Mouse (Mus musculus) cortical plate, adult 2 months (tissue): Measurements from ENCODE around the gene Gmcl1. TPM values are rescaled to one million over a fixed set of nuclear protein-coding genes. Genes with fewer than 3 reads are reported as not detected.
A peak's percentile ranks its signal among the peaks of the same experiment; 100 is the strongest.

Source experiments
- H3K27ac ChIP-seq: fragments of 200-500 bp; 2 replicates; pipeline ENCODE4 v1.5.1; 2012; ENCODE audit warnings: low read length, control low read depth, inconsistent platforms; ENCODE audit not compliant: insufficient read depth
- H3K4me1 ChIP-seq: fragments of 200-500 bp; 2 replicates; pipeline ENCODE4 v1.6.1; 2011; ENCODE audit warnings: low read length; ENCODE audit not compliant: control insufficient read depth, insufficient read depth
- H3K4me3 ChIP-seq: fragments of 200-500 bp; 2 replicates; pipeline ENCODE4 v1.5.1; 2011; ENCODE audit warnings: mild to moderate bottlenecking, low read length, control low read depth; ENCODE audit not compliant: insufficient read depth
- CTCF ChIP-seq: fragments of 200-500 bp; IDR thresholded peaks from 2 replicates; pipeline ENCODE4 v1.5.1; 2011; ENCODE audit warnings: mild to moderate bottlenecking, control low read depth, low read length; ENCODE audit not compliant: insufficient read depth; ENCODE audit errors: extremely low read depth
- POLR2A ChIP-seq: fragments of 200-500 bp; IDR thresholded peaks from 2 replicates; pipeline ENCODE4 v1.6.1; 2011; ENCODE audit warnings: mild to moderate bottlenecking, low read length, control low read depth; ENCODE audit not compliant: insufficient read depth; ENCODE audit errors: extremely low read depth
- polyA plus RNA-seq: library from polyadenylated mRNA; depleted of rRNA; stranded (reverse); fragments of >200 nt; gene quantifications from 2 replicates; pipeline ENCODE4 v1.2.3, GENCODE M21; 2012

Gmcl1 gene
- polyA plus RNA-seq, 1 experiment, result 28.6 TPM

GRCm38 (mm10) chr6:86694465-86694864 is 38.7 kb downstream of the Gmcl1 start:
- Histone ChIP-seq H3K27ac (no peak overlapping the region), H3K4me3 (no peak overlapping the region), H3K4me1 (no peaks in the 10 kb centered on the region)
- TF ChIP-seq POLR2A (no peak), CTCF (peak; percentile 60)

- TF ChIP-seq CTCF, result no peak
- no peak for TF ChIP-seq POLR2A
- Histone ChIP-seq H3K4me3 (no peak overlapping the region), H3K27ac (no peak overlapping the region), H3K4me1 (no peaks in the 10 kb centered on the region)
Observed at GRCm38 (mm10) chr6:86689671-86690070, 43.5 kb downstream of the Gmcl1 start.

GRCm38 (mm10) chr6:86686971-86687370 is 46.2 kb downstream of the Gmcl1 start:
- TF ChIP-seq POLR2A, result no peak
- TF ChIP-seq CTCF, result no peak
- peaks cover 1% of the 10 kb centered on the region; the same call in 1 of the 2 replicates for H3K4me1 ChIP-seq
- no peak overlapping the region for H3K4me3 ChIP-seq
- no peak overlapping the region for H3K27ac ChIP-seq

GRCm38 (mm10) chr6:86684655-86685011 is 48.5 kb downstream of the Gmcl1 start:
- H3K27ac ChIP-seq, result peak overlapping the region; percentile 37; the same call in 1 of the 2 replicates
- peaks cover 1% of the 10 kb centered on the region; the same call in 1 of the 2 replicates for H3K4me1 ChIP-seq
- H3K4me3 ChIP-seq, result peak overlapping the region; percentile 92
- no peak for TF ChIP-seq POLR2A
- TF ChIP-seq CTCF, result no peak

- peak within 1 kb of the TSS; percentile 37; the same call in 1 of the 2 replicates for H3K27ac ChIP-seq
- peaks cover 1% of the 10 kb centered on the region; the same call in 1 of the 2 replicates for H3K4me1 ChIP-seq
- peak within 1 kb of the TSS; percentile 92 for H3K4me3 ChIP-seq
- TF ChIP-seq CTCF (no peak), POLR2A (peak; percentile 75; the same call in 1 of the 2 replicates)
Observed at GRCm38 (mm10) chr6:86683872-86684654, 49.1 kb downstream of the Gmcl1 start, which contains the start of gene Snrnp27. Snrnp27 (minus strand) TSS chr6:86684522.

- TF ChIP-seq POLR2A, result no peak
- no peak for TF ChIP-seq CTCF
- Histone ChIP-seq H3K4me3 (no peak overlapping the region), H3K27ac (no peak overlapping the region), H3K4me1 (peaks cover 1% of the 10 kb centered on the region; the same call in 1 of the 2 replicates)
Observed at GRCm38 (mm10) chr6:86681289-86681688, 51.9 kb downstream of the Gmcl1 start.

GRCm38 (mm10) chr6:86678341-86678740 is 54.8 kb downstream of the Gmcl1 start:
- no peak overlapping the region for H3K27ac ChIP-seq
- no peak overlapping the region for H3K4me3 ChIP-seq
- peaks cover 1% of the 10 kb centered on the region; the same call in 1 of the 2 replicates for H3K4me1 ChIP-seq
- TF ChIP-seq CTCF (no peak), POLR2A (no peak)

GRCm38 (mm10) chr6:86670873-86671272 is 62.3 kb downstream of the Gmcl1 start:
- no peak overlapping the region for H3K27ac ChIP-seq
- no peak overlapping the region for H3K4me3 ChIP-seq
- TF ChIP-seq CTCF (peak; percentile 82), POLR2A (no peak)
- H3K4me1 ChIP-seq, result peaks cover 7% of the 10 kb centered on the region; the same call in 1 of the 2 replicates

- 0 out of 2 replicates have a peak overlapping the region, but pooled peaks have one; percentile 14 for H3K27ac ChIP-seq
- H3K4me1 ChIP-seq, result peaks cover 9% of the 10 kb centered on the region
- H3K4me3 ChIP-seq, result peak overlapping the region; percentile 53
- TF ChIP-seq POLR2A (peak; percentile 35; the same call in 1 of the 2 replicates), CTCF (no peak)
Observed at GRCm38 (mm10) chr6:86669240-86669727, 63.9 kb downstream of the Gmcl1 start.
